Mouse (Mus musculus) lung, embryonic 16.5 days (tissue): Measurements from ENCODE around the gene Gm11569. TPM values are rescaled to one million over a fixed set of nuclear protein-coding genes. Genes with fewer than 3 reads are reported as not detected.
"Not testable (repeated sequence)": the region's sequence is repeated elsewhere in the genome, so short reads cannot be mapped to it uniquely, and the experiment has no call there.

Experiments used
- ATAC-seq: fragments of 200-750 bp; cut with Nextera tagmentation; 2 replicates; pipeline ENCODE4 v1.8.0; 2017; ENCODE audit warnings: low read depth, mild to moderate bottlenecking, moderate library complexity
- H3K27ac ChIP-seq: fragments of 300-500 bp; sonication (generic); 2 replicates; pipeline ENCODE4 v1.5.1; 2014; ENCODE audit warnings: mild to moderate bottlenecking, control low read depth, low read length
- H3K27me3 ChIP-seq: fragments of 300-500 bp; sonication (generic); 2 replicates; pipeline ENCODE4 v1.6.1; 2014; ENCODE audit warnings: low read depth, low read length, mixed read lengths; ENCODE audit not compliant: control insufficient read depth, insufficient read depth
- H3K36me3 ChIP-seq: fragments of 300-500 bp; sonication (generic); 2 replicates; pipeline ENCODE4 v1.6.1; 2014; ENCODE audit warnings: low read length; ENCODE audit not compliant: control insufficient read depth, insufficient read depth
- H3K4me1 ChIP-seq: fragments of 300-500 bp; sonication (generic); replicated peaks from 2 replicates; pipeline ENCODE4 v1.6.1; 2014; ENCODE audit warnings: low read length, mixed read lengths; ENCODE audit not compliant: control insufficient read depth, insufficient read depth
- H3K4me2 ChIP-seq: fragments of 300-500 bp; sonication (generic); 2 replicates; pipeline ENCODE4 v1.6.1; 2014; ENCODE audit warnings: low read depth, low read length, control low read depth
- H3K4me3 ChIP-seq: fragments of 300-500 bp; sonication (generic); 2 replicates; pipeline ENCODE4 v1.5.1; 2014; ENCODE audit warnings: mild to moderate bottlenecking, low read length, control low read depth
- H3K9ac ChIP-seq: fragments of 300-500 bp; sonication (generic); 2 replicates; pipeline ENCODE4 v1.6.1; 2014; ENCODE audit warnings: low read length, control low read depth
- H3K9me3 ChIP-seq: fragments of 300-500 bp; sonication (generic); 2 replicates; pipeline ENCODE4 v1.6.1; 2016; ENCODE audit warnings: low read length; ENCODE audit not compliant: control insufficient read depth
- WGBS: fragments of 180-500 bp; shearing (Covaris S2); extraction: QIAGEN DNeasy Blood & Tissue Kit; methylation state at CpG from one replicate; pipeline ENCODE4 v1.1.7; 2014; 5-methylcytosine and 5-hydroxymethylcytosine counted together
- polyA plus RNA-seq: library from polyadenylated mRNA; unstranded; fragments of >200 nt; fragmentation: Nextera tagmentation; extraction: Ambion mirVana; gene quantifications from 2 replicates; pipeline ENCODE4 v1.2.1, GENCODE M21; 2015

Gm11569 gene
- not detected in 2 replicates for polyA plus RNA-seq

DNA sequence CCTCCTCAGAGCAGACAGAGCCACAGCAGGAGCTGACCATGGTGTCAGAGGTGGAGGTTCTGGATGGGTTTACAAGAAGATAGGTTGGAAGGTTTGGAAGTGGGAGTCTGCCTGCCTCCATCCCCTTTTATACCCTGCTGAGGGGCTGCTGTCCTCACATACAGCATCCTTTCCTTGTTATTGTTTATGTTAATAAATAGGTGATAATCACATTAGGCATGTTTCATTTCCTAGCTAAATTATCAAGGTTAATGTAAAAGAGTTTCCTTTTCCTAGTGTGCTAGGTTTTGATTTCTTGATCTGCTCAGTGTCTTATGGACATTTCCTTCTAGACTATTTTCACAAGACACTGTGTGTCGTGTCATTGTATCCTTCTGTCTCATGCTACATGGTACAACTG is at the start of gene Gm11569:
Gene Gm11569 (minus strand): TSS at position 101 of the 400 bp plus-strand sequence.
- not testable (repeated sequence) for H3K27me3 ChIP-seq, H3K36me3 ChIP-seq, H3K9ac ChIP-seq, H3K9me3 ChIP-seq, H3K4me1 ChIP-seq, H3K4me3 ChIP-seq, ATAC-seq, H3K27ac ChIP-seq, H3K4me2 ChIP-seq
- no CpG with 5 or more reads among the region's 1 CpGs for WGBS

DNA sequence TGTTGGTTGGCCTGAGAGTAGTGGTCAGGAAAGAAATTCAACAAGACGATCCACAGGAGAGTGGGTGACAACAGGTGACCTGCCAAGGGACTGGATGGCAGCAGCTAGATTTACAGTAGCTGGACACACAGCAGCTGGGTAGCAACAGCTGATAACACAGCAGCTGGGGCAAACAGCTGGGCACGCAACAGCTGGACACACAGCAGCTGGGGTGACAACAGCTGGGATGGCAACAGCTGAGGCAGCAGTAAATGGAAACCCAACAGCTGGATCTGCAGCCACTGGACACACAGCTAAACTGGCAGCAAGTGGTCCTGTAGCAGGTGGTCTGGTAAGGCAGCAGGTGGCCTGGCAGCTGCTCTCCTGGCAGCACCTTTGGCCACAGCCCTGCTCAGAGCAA is 48.0 kb upstream of the Gm11569 start:
- Histone ChIP-seq H3K4me3 (no peak overlapping the region), H3K4me1 (no peaks in the 10 kb centered on the region), H3K9me3 (no peaks in the 10 kb centered on the region), H3K9ac (no peak overlapping the region), H3K27ac (no peak overlapping the region), H3K4me2 (no peak overlapping the region), H3K27me3 (no peaks in the 10 kb centered on the region), H3K36me3 (no peaks in the 10 kb centered on the region)
- 87% methylated on average over 2 of the region's 2 CpGs for WGBS
- no peak for ATAC-seq

DNA sequence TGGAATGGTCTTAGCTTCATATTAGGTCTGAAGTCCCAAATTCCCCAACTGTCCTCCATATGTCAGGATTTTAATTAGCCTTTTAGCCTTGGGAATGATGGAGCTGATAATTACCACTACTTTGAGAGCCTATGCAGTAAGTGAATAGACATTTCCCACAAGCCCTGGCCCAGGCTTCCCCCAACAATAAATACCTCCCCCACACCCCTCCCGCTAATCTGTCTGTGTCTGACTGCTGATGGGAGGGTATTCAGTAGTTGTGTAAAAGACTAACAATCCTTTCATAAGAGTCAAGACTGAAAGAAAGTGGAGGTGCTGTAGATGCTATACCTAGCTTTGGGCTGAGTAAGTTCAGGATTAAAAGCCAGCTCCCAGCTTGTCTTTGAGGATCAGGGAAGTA is 43.5 kb upstream of the Gm11569 start:
- Histone ChIP-seq H3K27me3 (no peaks in the 10 kb centered on the region), H3K4me3 (no peak overlapping the region), H3K9ac (no peak overlapping the region), H3K36me3 (no peaks in the 10 kb centered on the region), H3K4me2 (no peak overlapping the region), H3K9me3 (no peaks in the 10 kb centered on the region), H3K27ac (no peak overlapping the region), H3K4me1 (no peaks in the 10 kb centered on the region)
- whole genome bisulfite sequencing = 78% methylated on average over 1 of the region's 1 CpGs
- ATAC-seq = no peak

DNA sequence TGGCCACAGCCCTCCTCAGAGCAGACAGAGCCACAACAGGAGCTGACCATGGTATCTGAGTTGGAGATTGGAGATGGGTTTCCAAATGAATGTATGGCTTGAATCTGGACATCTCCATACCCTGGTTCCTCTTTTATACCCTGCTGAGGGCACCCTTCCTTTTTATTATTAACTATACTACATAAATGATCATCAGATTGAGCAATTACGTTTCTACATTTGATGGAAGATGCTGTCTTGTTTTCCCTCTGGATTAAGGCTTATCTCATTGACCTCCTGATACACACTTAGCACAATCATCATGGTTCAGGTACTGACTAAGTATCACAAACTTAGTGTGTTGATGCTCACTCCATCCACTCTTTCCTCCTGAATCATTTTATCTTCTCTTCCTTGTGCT is 39.2 kb upstream of the Gm11569 start, which contains the start of gene 2300003K06Rik:
Gene 2300003K06Rik (minus strand): TSS at position 101 of the 400 bp plus-strand sequence.
- WGBS = 72% methylated on average over 1 of the region's 1 CpGs
- H3K27ac ChIP-seq = no peak within 1 kb of the TSS
- H3K4me2 ChIP-seq = no peak within 1 kb of the TSS
- no peaks in the 10 kb centered on the region for H3K36me3 ChIP-seq
- ATAC-seq = no peak
- H3K9ac ChIP-seq = no peak within 1 kb of the TSS
- no peak within 1 kb of the TSS for H3K4me3 ChIP-seq
- no peaks in the 10 kb centered on the region for H3K4me1 ChIP-seq
- H3K9me3 ChIP-seq = no peaks in the 10 kb centered on the region
- H3K27me3 ChIP-seq = no peaks in the 10 kb centered on the region

DNA sequence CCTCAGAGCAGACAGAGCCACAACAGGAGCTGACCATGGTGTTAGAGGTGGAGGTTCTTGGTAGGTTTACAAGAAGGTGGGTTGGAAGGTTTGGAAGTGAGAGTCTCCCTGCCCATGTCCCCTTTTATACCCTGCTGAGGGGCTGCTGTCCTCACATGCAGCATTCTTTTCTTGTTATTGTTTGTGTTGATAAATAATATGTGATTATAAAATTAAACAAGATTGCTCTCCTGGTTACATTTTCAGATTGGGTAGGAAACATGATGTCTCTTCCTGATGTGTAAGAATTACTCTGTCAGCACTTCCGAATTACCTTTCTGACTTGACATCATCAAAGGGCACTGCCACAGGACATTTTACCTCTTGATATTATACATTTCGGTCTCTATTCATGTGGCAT is 16.8 kb upstream of the Gm11569 start, which contains the start of gene Gm11564:
Gene Gm11564 (minus strand): TSS at position 101 of the 400 bp plus-strand sequence.
- H3K27me3 ChIP-seq, H3K9me3 ChIP-seq, H3K4me2 ChIP-seq, H3K9ac ChIP-seq, H3K36me3 ChIP-seq, H3K4me1 ChIP-seq, H3K4me3 ChIP-seq, H3K27ac ChIP-seq, ATAC-seq: not testable (repeated sequence)
- 81% methylated on average over 2 of the region's 2 CpGs for WGBS

DNA sequence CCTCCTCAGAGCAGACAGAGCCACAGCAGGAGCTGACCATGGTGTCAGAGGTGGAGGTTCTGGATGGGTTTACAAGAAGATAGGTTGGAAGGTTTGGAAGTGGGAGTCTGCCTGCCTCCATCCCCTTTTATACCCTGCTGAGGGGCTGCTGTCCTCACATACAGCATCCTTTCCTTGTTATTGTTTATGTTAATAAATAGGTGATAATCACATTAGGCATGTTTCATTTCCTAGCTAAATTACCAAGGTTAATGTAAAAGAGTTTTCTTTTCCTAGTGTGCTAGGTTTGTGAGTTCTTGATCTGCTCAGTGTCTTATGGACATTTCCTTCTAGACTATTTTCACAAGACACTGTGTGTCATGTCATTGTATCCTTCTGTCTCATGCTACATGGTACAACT is 11.1 kb upstream of the Gm11569 start, which contains the start of gene Krtap4-13:
Gene Krtap4-13 (minus strand): TSS at position 101 of the 400 bp plus-strand sequence.
- H3K36me3 ChIP-seq, H3K9ac ChIP-seq, H3K4me1 ChIP-seq, H3K27me3 ChIP-seq, H3K4me3 ChIP-seq, H3K4me2 ChIP-seq, H3K9me3 ChIP-seq, H3K27ac ChIP-seq, ATAC-seq: not testable (repeated sequence)

DNA sequence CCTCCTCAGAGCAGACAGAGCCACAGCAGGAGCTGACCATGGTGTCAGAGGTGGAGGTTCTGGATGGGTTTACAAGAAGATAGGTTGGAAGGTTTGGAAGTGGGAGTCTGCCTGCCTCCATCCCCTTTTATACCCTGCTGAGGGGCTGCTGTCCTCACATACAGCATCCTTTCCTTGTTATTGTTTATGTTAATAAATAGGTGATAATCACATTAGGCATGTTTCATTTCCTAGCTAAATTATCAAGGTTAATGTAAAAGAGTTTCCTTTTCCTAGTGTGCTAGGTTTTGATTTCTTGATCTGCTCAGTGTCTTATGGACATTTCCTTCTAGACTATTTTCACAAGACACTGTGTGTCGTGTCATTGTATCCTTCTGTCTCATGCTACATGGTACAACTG is 5.6 kb upstream of the Gm11569 start, which contains the start of gene Gm11554:
Gene Gm11554 (minus strand): TSS at position 101 of the 400 bp plus-strand sequence.
- ATAC-seq, H3K36me3 ChIP-seq, H3K4me3 ChIP-seq, H3K27me3 ChIP-seq, H3K4me2 ChIP-seq, H3K9me3 ChIP-seq, H3K4me1 ChIP-seq, H3K27ac ChIP-seq, H3K9ac ChIP-seq: not testable (repeated sequence)
- no CpG with 5 or more reads among the region's 1 CpGs for WGBS

DNA sequence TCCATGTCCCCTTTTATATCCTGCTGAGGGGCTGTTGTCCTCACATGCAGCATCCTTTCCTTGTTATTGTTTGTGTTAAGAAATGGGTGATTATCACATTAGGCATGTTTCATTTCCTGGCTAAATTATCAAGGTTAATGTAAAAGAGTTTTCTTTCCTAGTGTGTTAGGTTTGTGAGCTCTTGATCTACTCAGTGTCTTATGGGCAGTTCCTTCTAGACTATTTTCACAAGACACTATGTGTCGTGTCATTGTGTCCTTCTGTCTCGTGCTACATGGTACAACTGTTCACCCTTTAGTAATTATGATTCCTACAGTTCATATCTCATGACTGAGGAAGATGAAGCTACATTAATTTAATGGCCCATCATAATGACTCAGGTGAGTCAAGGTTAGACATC is 5.4 kb downstream of the Gm11569 start, which contains the start of gene Gm11596:
Gene Gm11596 (minus strand): TSS at position 101 of the 400 bp plus-strand sequence.
- Histone ChIP-seq H3K4me2 (no peak within 1 kb of the TSS), H3K4me1 (no peaks in the 10 kb centered on the region), H3K36me3 (no peaks in the 10 kb centered on the region), H3K4me3 (no peak within 1 kb of the TSS), H3K9ac (no peak within 1 kb of the TSS), H3K27me3 (no peaks in the 10 kb centered on the region), H3K9me3 (no peaks in the 10 kb centered on the region), H3K27ac (no peak within 1 kb of the TSS)
- WGBS = 61% methylated on average over 2 of the region's 2 CpGs
- ATAC-seq = no peak

DNA sequence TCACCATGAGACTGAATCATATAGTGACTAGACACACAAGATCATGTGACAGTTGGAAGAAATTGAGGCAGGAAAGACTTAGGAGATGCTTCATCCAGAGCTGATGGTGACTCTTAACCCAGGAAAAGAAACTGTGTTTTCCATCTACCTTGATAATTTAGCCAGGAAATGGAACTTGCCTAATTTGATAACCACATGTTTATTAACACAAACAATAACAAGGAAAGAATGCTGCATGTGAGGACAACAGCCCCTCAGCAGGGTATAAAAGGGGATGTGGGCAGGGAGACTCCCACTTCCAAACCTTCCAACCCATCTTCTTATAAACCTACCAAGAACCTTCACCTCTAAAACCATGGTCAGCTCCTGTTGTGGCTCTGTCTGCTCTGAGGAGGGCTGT is 13.8 kb downstream of the Gm11569 start, which contains the start of gene Krtap4-9:
Gene Krtap4-9 (plus strand): TSS at position 301 of the 400 bp plus-strand sequence.
- ATAC-seq, H3K4me3 ChIP-seq, H3K9ac ChIP-seq, H3K4me1 ChIP-seq, H3K27me3 ChIP-seq, H3K36me3 ChIP-seq, H3K9me3 ChIP-seq, H3K4me2 ChIP-seq, H3K27ac ChIP-seq: not testable (repeated sequence)

DNA sequence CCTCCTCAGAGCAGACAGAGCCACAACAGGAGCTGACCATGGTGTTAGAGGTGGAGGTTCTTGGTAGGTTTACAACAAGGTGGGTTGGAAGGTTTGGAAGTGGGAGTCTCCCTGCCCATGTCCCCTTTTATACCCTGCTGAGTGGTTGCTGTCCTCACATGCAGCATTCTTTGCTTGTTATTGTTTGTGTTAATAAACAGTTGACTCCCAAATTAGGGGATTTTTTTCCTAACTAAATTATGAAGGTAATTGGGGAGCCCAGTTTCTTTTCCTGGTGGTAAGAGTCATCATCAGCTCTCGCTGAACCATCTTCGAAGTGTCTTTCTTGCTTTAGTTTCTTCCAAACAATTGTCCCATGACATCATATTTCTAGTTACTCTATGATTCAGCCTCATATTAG is 18.1 kb downstream of the Gm11569 start, which contains the start of gene Krtap4-8:
Gene Krtap4-8 (minus strand): TSS at position 101 of the 400 bp plus-strand sequence.
- Histone ChIP-seq H3K9ac (no peak within 1 kb of the TSS), H3K9me3 (no peaks in the 10 kb centered on the region), H3K4me3 (no peak within 1 kb of the TSS), H3K27ac (no peak within 1 kb of the TSS), H3K4me2 (no peak within 1 kb of the TSS), H3K36me3 (no peaks in the 10 kb centered on the region), H3K27me3 (no peaks in the 10 kb centered on the region), H3K4me1 (no peaks in the 10 kb centered on the region)
- no peak for ATAC-seq
- 85% methylated on average over 2 of the region's 2 CpGs for WGBS
